Mouse (Mus musculus) embryonic facial prominence, embryonic 10.5 days (tissue): ENCODE results near the gene Cisd1. TPM values are rescaled to one million over a fixed set of nuclear protein-coding genes. Genes with fewer than 3 reads are reported as not detected.

Experiments
- DNase-seq: peaks from one replicate; pipeline ENCODE4 v3.0.0-alpha.2; 2017; ENCODE audit warnings: low spot score
- H3K27ac ChIP-seq: fragments of 300-500 bp; sonication (generic); replicated peaks from 2 replicates; pipeline ENCODE4 v1.5.1; 2016; ENCODE audit warnings: mild to moderate bottlenecking
- H3K27me3 ChIP-seq: fragments of 300-500 bp; sonication (generic); replicated peaks from 2 replicates; pipeline ENCODE4 v1.6.1; 2016; ENCODE audit warnings: low read depth, mild to moderate bottlenecking; ENCODE audit not compliant: poor library complexity, severe bottlenecking
- H3K36me3 ChIP-seq: fragments of 300-500 bp; sonication (generic); replicated peaks from 2 replicates; pipeline ENCODE4 v1.6.1; 2016; ENCODE audit warnings: mild to moderate bottlenecking, moderate library complexity
- H3K4me1 ChIP-seq: fragments of 300-500 bp; sonication (generic); 2 replicates; pipeline ENCODE4 v1.6.1; 2016
- H3K4me3 ChIP-seq: fragments of 300-500 bp; sonication (generic); 2 replicates; pipeline ENCODE4 v1.5.1; 2016; ENCODE audit warnings: mild to moderate bottlenecking, moderate library complexity
- H3K9me3 ChIP-seq: fragments of 300-500 bp; sonication (generic); 2 replicates; pipeline ENCODE4 v1.6.1; 2016; ENCODE audit warnings: mild to moderate bottlenecking
- WGBS: fragments of 180-500 bp; shearing (Covaris S2); methylation state at CpG from one replicate; pipeline ENCODE4 v1.1.7; 2016; 5-methylcytosine and 5-hydroxymethylcytosine counted together
- polyA plus RNA-seq: library from polyadenylated mRNA; unstranded; fragments of >200 nt; fragmentation: Nextera tagmentation; extraction: Ambion mirVana; gene quantifications from 2 replicates; pipeline ENCODE4 v1.2.1, GENCODE M21; 2016

The Cisd1 gene
- polyA plus RNA-seq, 1 experiment from 2014 or later = 115 TPM

DNA sequence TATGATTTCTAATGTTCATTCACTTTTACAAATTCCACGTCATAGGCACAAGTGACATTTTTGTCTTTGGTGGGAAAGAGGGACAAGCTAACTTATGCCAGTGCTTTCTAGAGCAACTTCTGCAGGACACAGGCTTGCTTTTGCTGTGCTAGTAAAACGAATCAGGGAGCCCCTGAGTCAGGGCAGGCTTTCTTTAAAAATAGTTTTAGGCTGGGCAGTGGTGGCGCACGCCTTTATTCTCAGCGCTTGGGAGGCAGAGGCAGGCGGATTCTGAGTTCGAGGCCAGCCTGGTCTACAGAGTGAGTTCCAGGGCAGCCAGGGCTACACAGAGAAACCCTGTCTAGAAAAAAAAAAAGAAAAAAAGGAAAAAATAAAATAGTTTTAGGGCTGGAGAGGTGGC is 12.8 kb downstream of the Cisd1 start:
- Histone ChIP-seq H3K36me3 (peaks cover 67% of the 10 kb centered on the region), H3K4me3 (no peak overlapping the region), H3K4me1 (no peaks in the 10 kb centered on the region), H3K27me3 (no peaks in the 10 kb centered on the region), H3K27ac (no peak overlapping the region), H3K9me3 (no peaks in the 10 kb centered on the region)
- DNase-seq = no peak
- 95% methylated on average over 7 of the region's 7 CpGs for WGBS

DNA sequence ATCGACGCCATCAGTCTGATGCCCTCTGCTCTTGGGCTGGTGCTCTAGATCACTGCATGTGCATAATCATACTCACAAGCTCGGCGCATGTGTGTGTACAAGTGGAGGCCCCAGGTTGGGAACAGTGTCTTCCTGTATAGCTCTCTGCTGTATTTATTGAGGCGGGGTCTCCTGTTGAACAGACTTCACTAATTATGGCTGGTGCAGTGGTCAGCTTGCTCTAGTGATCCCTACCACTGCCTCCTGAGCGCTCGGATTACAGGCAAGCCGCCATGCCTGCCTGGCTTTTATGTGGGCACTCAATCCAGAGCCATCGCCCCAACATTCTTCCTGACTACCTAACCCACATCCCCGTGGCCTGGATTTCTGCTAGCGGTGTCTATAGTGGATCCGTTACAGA is 14.7 kb downstream of the Cisd1 start:
- 93% methylated on average over 12 of the region's 12 CpGs for WGBS
- Histone ChIP-seq H3K4me1 (no peaks in the 10 kb centered on the region), H3K36me3 (peaks cover 54% of the 10 kb centered on the region), H3K9me3 (no peaks in the 10 kb centered on the region), H3K27ac (no peak overlapping the region), H3K4me3 (no peak overlapping the region), H3K27me3 (no peaks in the 10 kb centered on the region)
- DNase-seq = no peak

DNA sequence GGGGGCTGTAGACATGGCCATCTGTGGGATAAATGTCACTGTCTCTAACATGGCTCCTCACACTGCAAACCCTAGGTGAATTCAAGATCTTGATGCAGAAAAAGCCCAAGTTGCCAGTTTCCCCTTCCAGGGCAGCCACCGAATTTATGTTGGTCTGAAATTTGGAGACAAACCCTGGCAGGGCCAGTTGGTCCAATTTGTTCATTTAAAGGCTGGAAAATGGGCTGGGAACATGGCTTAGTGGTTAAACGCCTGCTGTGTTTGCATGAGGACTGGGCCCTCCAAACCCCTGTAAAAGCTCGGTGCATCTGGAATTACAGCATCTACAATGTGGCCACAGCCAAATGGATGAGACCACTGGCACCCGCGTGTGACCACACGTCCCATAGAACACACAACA is 15.5 kb downstream of the Cisd1 start:
- H3K9me3 ChIP-seq = no peaks in the 10 kb centered on the region
- H3K27me3 ChIP-seq = no peaks in the 10 kb centered on the region
- peaks cover 46% of the 10 kb centered on the region for H3K36me3 ChIP-seq
- H3K4me1 ChIP-seq = no peaks in the 10 kb centered on the region
- no peak for DNase-seq
- H3K27ac ChIP-seq = no peak overlapping the region
- H3K4me3 ChIP-seq = no peak overlapping the region
- WGBS = 94% methylated on average over 6 of the region's 6 CpGs

DNA sequence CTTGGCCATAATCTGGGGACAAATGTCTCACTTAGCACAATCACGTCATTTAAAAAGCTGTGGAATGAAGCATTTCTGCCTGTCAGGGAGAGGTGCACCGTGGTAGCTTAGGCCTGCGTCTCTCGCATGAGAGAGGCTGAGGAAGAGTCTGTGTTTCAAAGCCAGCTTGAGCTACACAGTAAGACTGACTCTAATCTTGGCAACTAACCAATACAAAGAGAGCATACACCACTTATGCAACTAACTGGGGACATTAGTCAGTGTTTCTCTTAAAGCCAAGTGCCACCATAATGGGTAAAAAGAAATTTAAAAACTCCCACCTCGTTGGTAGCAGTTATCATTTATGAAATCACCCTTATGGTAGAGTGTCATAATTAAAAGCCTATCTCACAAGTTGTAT is 15.9 kb downstream of the Cisd1 start:
- Histone ChIP-seq H3K36me3 (peaks cover 42% of the 10 kb centered on the region), H3K27ac (no peak overlapping the region), H3K4me3 (no peak overlapping the region), H3K27me3 (no peaks in the 10 kb centered on the region), H3K4me1 (no peaks in the 10 kb centered on the region), H3K9me3 (no peaks in the 10 kb centered on the region)
- 92% methylated on average over 5 of the region's 5 CpGs for WGBS
- DNase-seq = no peak

DNA sequence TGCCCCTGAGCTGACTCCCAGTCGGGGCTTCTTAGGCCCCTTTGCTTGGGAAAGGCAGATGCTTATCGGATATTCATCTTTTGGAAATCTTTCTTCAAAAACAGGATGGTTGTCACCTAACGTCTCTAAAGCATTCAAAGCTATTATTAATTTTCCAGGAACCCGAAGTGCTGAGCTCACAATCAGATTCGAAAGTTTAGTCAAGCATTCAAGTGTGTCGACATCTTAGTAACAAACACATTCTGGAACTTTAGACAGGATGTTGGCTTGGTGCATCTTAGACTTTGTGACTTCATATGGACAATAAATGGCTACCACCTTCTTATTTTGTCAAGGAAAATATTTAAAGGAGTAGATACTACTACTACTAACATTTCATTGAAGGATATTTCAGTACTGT is 16.4 kb downstream of the Cisd1 start:
- no peaks in the 10 kb centered on the region for H3K4me1 ChIP-seq
- no peaks in the 10 kb centered on the region for H3K27me3 ChIP-seq
- no peak for DNase-seq
- H3K9me3 ChIP-seq = no peaks in the 10 kb centered on the region
- H3K4me3 ChIP-seq = no peak overlapping the region
- WGBS = 89% methylated on average over 6 of the region's 6 CpGs
- H3K27ac ChIP-seq = no peak overlapping the region
- peaks cover 37% of the 10 kb centered on the region for H3K36me3 ChIP-seq

DNA sequence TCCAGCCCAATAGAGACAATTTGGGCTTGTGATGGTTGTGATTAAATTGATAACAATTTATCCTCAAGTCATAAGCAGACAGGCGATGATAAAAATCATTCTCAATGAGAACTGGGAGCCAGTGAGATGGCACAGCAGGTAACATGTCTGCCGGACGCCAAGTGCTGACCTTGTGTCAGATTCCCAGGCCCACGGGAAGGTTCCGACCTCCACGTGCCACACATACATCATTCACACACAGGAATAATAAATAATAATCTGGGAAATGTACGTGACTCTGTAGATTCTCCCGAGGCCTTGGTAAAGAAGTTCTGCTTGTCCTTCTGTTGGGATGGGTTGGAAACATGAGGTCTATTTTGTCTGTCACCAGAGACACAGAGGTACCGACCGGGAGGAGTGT is 17.4 kb downstream of the Cisd1 start:
- WGBS = 88% methylated on average over 10 of the region's 10 CpGs
- Histone ChIP-seq H3K4me1 (no peaks in the 10 kb centered on the region), H3K27me3 (no peaks in the 10 kb centered on the region), H3K9me3 (no peaks in the 10 kb centered on the region), H3K4me3 (no peak overlapping the region), H3K27ac (no peak overlapping the region), H3K36me3 (peaks cover 27% of the 10 kb centered on the region)
- DNase-seq = no peak

DNA sequence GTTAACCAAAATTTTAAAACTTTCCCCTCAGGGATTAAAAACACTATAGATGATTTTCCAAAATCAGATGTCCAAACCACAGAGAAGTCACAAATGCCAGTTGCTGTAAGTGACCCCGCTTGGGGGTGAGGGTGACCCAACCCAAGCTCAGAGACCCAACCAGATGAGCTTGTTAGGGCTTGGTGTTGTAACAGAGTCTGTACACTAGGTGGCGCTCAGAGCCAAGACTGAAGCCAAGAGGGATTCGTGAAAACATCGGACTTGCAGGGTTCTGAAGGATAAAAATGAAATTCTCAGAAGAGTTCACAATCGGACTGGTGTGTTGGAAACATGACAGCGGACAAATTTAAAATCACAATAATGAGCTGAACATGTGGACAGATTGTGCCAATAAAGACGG is 18.0 kb downstream of the Cisd1 start:
- DNase-seq = peak; percentile 76
- H3K36me3 ChIP-seq = peaks cover 24% of the 10 kb centered on the region
- no peaks in the 10 kb centered on the region for H3K4me1 ChIP-seq
- no peaks in the 10 kb centered on the region for H3K9me3 ChIP-seq
- WGBS = 21% methylated on average over 7 of the region's 7 CpGs
- no peaks in the 10 kb centered on the region for H3K27me3 ChIP-seq
- H3K4me3 ChIP-seq = no peak overlapping the region
- H3K27ac ChIP-seq = no peak overlapping the region

DNA sequence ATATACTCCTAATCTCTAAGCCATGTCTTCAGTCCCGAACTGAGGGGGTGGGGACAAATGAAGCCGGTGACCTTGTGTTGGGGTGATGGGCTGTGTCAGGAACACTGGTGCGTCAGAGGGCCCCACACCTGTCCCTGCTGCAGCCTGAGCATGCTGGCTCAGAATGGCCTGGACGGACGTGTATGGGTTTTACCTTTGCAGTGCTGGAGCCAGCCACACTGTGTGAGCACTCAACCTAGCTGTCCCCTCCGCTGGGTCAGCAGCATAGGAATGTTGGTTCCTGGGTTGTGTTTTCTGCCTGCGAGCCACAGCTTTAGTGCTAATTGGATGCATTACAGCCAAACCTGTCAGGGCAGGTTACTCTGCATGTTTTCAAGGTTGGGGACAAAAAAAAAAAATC is 18.6 kb downstream of the Cisd1 start:
- H3K9me3 ChIP-seq = no peaks in the 10 kb centered on the region
- WGBS = 70% methylated on average over 7 of the region's 7 CpGs
- no peaks in the 10 kb centered on the region for H3K27me3 ChIP-seq
- no peak overlapping the region for H3K27ac ChIP-seq
- H3K4me1 ChIP-seq = no peaks in the 10 kb centered on the region
- no peak for DNase-seq
- no peak overlapping the region for H3K4me3 ChIP-seq
- H3K36me3 ChIP-seq = peaks cover 20% of the 10 kb centered on the region

DNA sequence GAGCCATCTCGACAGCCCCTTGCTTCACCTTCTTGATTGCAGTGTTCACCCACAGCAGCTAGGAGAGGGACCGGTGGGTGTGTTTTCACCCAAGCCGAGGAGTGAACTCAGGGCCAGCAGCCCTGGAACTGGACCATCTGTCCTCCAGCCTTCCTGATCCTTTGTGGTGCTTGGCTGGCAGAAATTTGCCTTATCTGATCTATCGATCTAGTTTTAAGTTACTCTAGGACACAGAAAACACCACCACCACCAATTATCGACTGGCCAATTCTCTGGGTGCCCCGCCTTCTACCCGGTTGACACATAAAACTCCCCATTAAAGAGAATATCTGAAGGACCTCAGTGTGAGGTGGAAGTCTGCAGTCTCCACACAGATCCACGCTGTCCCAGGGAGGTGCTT is 21.1 kb downstream of the Cisd1 start:
- no peak overlapping the region for H3K27ac ChIP-seq
- DNase-seq = no peak
- no peak overlapping the region for H3K4me3 ChIP-seq
- H3K36me3 ChIP-seq = no peaks in the 10 kb centered on the region
- H3K4me1 ChIP-seq = no peaks in the 10 kb centered on the region
- WGBS = 91% methylated on average over 8 of the region's 8 CpGs
- H3K9me3 ChIP-seq = no peaks in the 10 kb centered on the region
- no peaks in the 10 kb centered on the region for H3K27me3 ChIP-seq

DNA sequence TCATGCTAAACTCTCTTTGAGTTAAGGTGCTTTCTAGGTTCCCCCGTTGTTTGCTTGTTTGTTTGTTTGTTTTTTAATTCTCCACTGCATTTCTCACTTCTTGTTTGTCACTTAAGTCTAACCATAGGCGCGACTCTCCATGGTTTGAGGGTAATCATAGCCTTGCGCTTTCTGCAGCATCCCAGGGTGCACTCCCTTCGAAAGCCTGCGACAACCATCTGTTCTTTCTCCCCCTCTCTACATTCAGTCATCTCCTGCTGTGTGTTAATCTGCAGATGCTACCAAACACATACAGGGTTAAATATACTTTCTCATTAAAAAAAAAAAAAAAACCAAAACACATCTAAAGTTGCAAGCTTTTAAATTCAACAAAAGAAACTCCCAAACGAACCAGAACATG is 28.3 kb downstream of the Cisd1 start:
- Histone ChIP-seq H3K4me3 (no peak overlapping the region), H3K27ac (no peak overlapping the region), H3K4me1 (no peaks in the 10 kb centered on the region), H3K27me3 (no peaks in the 10 kb centered on the region), H3K9me3 (no peaks in the 10 kb centered on the region), H3K36me3 (no peaks in the 10 kb centered on the region)
- WGBS = 69% methylated on average over 7 of the region's 7 CpGs
- DNase-seq = no peak

DNA sequence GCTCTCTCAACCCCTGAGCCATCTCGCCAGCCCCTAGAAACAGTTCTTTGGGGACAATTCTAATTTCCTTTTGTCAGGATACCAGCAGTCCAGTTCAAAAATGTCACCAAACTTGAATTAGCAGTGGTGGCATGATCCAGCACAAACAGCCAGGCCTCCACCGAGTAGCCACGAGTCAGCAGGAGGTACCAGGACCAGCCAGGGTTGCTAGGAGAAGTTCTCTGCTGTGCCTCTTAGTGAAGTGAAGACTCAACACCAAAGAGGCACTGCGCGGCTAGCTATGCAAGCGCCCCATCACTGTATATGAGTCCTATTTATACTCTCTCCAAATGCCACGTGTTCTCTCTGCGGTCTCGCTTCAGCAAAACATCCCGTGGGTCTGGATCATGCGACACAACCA is 28.7 kb downstream of the Cisd1 start:
- H3K36me3 ChIP-seq = no peaks in the 10 kb centered on the region
- DNase-seq = no peak
- no peak overlapping the region for H3K4me3 ChIP-seq
- no peak overlapping the region for H3K27ac ChIP-seq
- H3K27me3 ChIP-seq = no peaks in the 10 kb centered on the region
- 80% methylated on average over 11 of the region's 11 CpGs for WGBS
- H3K4me1 ChIP-seq = no peaks in the 10 kb centered on the region
- no peaks in the 10 kb centered on the region for H3K9me3 ChIP-seq

DNA sequence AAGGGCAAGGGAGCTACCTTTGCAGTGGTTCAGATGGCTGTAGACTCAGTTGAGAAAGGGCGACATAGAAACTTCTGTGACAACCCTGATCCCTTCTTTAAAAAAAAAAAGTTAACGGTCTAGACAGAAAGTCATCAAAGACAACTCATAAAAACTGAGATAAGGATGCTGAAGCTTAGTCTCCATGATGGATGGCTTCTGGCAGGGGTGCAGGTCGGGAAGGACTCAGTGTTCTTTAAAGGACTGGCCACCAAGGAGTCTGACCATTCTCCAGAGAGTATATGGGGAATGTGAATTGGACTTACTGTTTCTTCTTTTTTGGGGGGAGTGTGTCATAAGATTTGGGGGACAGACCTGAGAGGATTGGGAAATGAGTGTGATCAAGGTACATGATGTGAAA is 30.2 kb downstream of the Cisd1 start:
- H3K4me3 ChIP-seq = no peak overlapping the region
- no peak overlapping the region for H3K27ac ChIP-seq
- H3K36me3 ChIP-seq = no peaks in the 10 kb centered on the region
- H3K9me3 ChIP-seq = no peaks in the 10 kb centered on the region
- DNase-seq = no peak
- H3K4me1 ChIP-seq = no peaks in the 10 kb centered on the region
- no peaks in the 10 kb centered on the region for H3K27me3 ChIP-seq
- WGBS = 86% methylated on average over 3 of the region's 3 CpGs

DNA sequence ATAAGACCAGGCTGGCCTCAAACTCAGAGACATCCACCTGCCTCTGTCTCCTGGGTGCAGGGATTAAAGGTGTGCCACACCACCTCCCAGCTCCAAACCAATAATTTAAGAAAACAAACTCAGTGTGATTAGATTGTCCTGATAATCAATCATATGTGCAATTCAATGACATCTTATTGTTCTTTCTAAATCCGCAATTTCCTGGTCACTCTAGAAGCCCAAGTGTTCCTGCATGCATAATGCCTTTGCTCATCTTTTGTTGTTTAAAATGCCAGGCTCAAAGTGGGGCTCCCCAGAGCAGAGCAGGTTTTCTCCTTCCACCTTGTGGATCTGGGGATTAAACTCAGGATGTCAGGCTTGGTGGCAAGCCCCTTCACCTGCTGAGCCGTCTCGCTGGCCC is 34.5 kb downstream of the Cisd1 start:
- no peak for DNase-seq
- WGBS = 65% methylated on average over 3 of the region's 3 CpGs

DNA sequence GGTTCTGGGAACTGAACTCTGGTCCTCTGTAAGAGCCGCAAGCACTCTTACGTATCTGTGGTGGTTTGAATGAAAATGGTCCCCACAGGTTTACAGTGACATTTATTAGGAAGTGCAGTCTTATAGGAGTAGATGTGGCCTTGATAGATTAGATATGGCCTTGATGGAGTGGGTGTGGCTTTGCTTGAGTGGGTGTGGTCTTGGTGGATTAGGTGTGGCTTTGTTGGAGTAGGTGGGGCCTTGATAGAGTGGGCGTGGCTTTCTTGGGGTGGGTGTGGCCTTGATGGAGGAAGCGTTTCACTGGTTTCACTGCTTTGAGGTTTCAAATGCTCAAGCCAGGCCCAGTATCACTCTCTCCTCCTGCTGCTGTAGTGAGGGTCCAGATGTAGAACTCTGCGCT is 36.6 kb downstream of the Cisd1 start:
- no peak overlapping the region for H3K4me3 ChIP-seq
- H3K27me3 ChIP-seq = no peaks in the 10 kb centered on the region
- WGBS = 90% methylated on average over 5 of the region's 5 CpGs
- peaks cover 3% of the 10 kb centered on the region; the same call in 1 of the 2 replicates for H3K4me1 ChIP-seq
- H3K9me3 ChIP-seq = no peaks in the 10 kb centered on the region
- H3K27ac ChIP-seq = no peak overlapping the region
- DNase-seq = no peak
- H3K36me3 ChIP-seq = no peaks in the 10 kb centered on the region

More for the DNA sequence above, 34.5 kb downstream of the Cisd1 start:
- no peak overlapping the region for H3K27ac ChIP-seq
- H3K4me1 ChIP-seq = peaks cover 3% of the 10 kb centered on the region; the same call in 1 of the 2 replicates
- H3K36me3 ChIP-seq = no peaks in the 10 kb centered on the region
- no peaks in the 10 kb centered on the region for H3K27me3 ChIP-seq
- no peaks in the 10 kb centered on the region for H3K9me3 ChIP-seq
- H3K4me3 ChIP-seq = no peak overlapping the region
